Mouse (Mus musculus): ENCODE measurements around the gene Esr2. TPM values are rescaled to one million over a fixed set of nuclear protein-coding genes. Genes with fewer than 3 reads are reported as not detected.

The Esr2 gene
- polyA plus RNA-seq, 1 experiment, result 0.49 TPM

DNA sequence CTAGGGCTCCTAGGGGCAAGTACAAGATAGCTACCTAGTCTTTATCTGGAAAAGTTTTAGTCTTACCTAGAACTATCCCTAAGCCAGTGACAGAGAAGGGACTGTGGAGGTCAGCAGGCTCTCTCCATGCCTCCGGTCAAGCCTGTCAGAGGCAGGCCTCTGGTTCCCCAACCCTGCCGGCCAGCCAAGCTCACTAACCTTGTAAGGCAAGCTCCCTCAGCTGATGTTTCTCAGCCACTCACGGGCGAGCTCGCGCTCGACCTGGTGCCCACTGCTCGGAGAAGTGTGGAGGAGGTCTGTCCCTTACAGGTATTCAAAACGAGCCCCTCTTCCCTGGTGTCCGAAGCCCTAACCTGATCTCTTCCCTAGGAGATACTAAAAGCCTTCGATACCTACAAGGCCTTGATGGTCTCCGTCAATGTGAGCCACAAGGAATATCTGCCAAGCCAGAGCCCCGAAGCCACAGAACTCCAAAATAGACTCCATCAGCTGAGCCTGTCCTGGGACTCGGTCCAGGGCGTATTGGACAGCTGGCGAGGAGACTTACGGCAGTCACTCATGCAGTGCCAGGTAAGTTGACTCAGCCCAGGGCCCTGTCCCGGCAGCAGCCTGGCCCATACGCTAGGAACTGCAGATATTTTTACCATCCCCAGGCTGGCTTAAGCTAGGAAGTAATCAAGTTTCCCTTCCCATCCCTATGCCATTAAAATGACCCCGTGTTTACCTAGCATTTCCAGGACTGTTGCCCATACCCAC lies 72.3 kb downstream of the Esr2 start:
- Histone ChIP-seq H3K9me3 (replicated peaks; ENCODE audit: control insufficient read depth, insufficient read depth, low read length, poor library complexity, severe bottlenecking) (no peaks in the 10 kb centered on the region), H3K36me3 (ENCODE audit: control insufficient read depth, insufficient read depth, low read length, poor library complexity, severe bottlenecking) (no peaks in the 10 kb centered on the region), H3K4me3 (ENCODE audit: low read depth, low read length) (no peak overlapping the region), H3K4me1 (ENCODE audit: control insufficient read depth, insufficient read depth, low read length) (no peaks in the 10 kb centered on the region), H3K27ac (ENCODE audit: insufficient read depth, low read length) (no peak overlapping the region), H3K9ac (ENCODE audit: low read depth, poor library complexity, severe bottlenecking) (no peak overlapping the region), H3K27me3 (ENCODE audit: control insufficient read depth, insufficient read depth, low read length, poor library complexity, severe bottlenecking) (no peaks in the 10 kb centered on the region)
- TF ChIP-seq EP300 (IDR thresholded peaks at IDR 0.05; ENCODE audit: insufficient read depth, low read depth, low read length) (no peak), CTCF (IDR thresholded peaks at IDR 0.05; ENCODE audit: low read depth, low read length) (no peak), POLR2A (IDR thresholded peaks at IDR 0.05; ENCODE audit: insufficient read depth, low read length) (no peak)

DNA sequence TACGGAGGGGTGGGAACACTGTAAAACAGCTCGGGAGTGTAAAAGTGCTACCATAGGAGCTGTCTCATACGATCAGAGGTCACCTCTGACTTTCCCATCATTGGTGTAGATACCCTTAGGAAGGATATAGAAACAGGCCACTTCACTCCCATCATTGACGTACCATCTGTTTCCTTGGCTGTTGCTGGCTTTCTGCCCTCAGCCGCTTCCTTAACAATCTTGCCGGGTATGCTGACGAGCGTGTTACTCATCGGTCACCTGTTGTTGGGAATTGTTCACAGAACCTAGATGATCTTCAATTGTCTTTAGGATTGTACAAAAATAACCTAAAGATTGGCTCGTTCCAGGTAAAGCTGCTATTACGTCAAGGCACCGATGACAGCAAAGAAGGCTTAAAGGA lies 74.4 kb downstream of the Esr2 start:
- no peaks in the 10 kb centered on the region for H3K36me3 ChIP-seq (ENCODE audit: control insufficient read depth, insufficient read depth, low read length, poor library complexity, severe bottlenecking)
- no peaks in the 10 kb centered on the region for H3K9me3 ChIP-seq (replicated peaks; ENCODE audit: control insufficient read depth, insufficient read depth, low read length, poor library complexity, severe bottlenecking)
- no peaks in the 10 kb centered on the region for H3K27me3 ChIP-seq (ENCODE audit: control insufficient read depth, insufficient read depth, low read length, poor library complexity, severe bottlenecking)
- no peaks in the 10 kb centered on the region for H3K4me1 ChIP-seq (ENCODE audit: control insufficient read depth, insufficient read depth, low read length)
- no peak overlapping the region for H3K4me3 ChIP-seq (ENCODE audit: low read depth, low read length)
- no peak overlapping the region for H3K27ac ChIP-seq (ENCODE audit: insufficient read depth, low read length)
- TF ChIP-seq POLR2A (IDR thresholded peaks at IDR 0.05; ENCODE audit: insufficient read depth, low read length) (no peak), CTCF (IDR thresholded peaks at IDR 0.05; ENCODE audit: low read depth, low read length) (no peak), EP300 (IDR thresholded peaks at IDR 0.05; ENCODE audit: insufficient read depth, low read depth, low read length) (no peak)
- no peak overlapping the region for H3K9ac ChIP-seq (ENCODE audit: low read depth, poor library complexity, severe bottlenecking)

DNA sequence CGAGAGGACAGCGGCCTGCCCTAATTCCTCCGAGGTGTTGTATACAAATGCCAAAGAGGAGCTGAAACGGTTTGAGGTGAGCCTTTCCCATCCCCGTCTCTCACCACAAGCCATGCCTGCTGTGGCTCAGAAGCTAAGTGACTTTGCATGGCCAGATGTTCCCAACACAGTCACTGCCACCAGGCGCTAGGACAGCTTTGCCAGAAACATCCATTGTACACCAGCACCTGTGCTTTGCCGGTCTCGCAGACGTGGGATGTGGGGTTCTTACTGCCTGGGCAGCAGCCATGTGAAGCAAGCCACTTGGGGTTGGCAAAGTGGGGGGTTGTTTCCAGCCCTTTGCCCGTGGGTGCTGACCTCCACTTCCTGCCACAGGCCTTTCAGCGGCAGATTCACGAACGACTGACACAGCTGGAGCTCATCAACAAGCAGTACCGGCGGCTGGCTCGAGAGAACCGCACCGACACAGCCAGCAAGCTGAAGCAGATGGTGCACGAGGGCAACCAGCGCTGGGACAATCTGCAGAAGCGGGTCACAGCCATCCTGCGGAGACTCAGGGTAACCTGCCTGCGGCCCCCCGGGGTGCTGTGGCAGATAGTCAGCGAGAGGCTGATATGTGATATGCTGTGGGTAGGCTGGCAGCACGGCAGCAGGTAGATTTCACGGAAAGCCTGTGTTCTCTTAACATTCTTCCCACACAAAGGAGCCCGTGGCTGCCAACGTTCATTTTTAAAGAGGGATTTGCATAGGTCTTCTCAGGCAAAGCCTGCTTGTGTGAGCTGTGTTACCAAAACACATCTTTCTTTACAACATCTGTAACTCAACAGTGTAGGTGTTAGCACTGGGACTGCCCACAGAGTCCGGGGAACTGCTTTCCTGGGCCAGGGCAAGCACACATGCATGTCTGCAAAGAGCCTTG lies 81.7 kb downstream of the Esr2 start:
- no peak overlapping the region for H3K27ac ChIP-seq (ENCODE audit: insufficient read depth, low read length)
- H3K36me3 ChIP-seq (ENCODE audit: control insufficient read depth, insufficient read depth, low read length, poor library complexity, severe bottlenecking), result no peaks in the 10 kb centered on the region
- no peak overlapping the region for H3K4me3 ChIP-seq (ENCODE audit: low read depth, low read length)
- H3K4me1 ChIP-seq (ENCODE audit: control insufficient read depth, insufficient read depth, low read length), result no peaks in the 10 kb centered on the region
- H3K9ac ChIP-seq (ENCODE audit: low read depth, poor library complexity, severe bottlenecking), result no peak overlapping the region
- no peaks in the 10 kb centered on the region for H3K9me3 ChIP-seq (replicated peaks; ENCODE audit: control insufficient read depth, insufficient read depth, low read length, poor library complexity, severe bottlenecking)
- TF ChIP-seq CTCF (IDR thresholded peaks at IDR 0.05; ENCODE audit: low read depth, low read length) (no peak), POLR2A (IDR thresholded peaks at IDR 0.05; ENCODE audit: insufficient read depth, low read length) (no peak), EP300 (IDR thresholded peaks at IDR 0.05; ENCODE audit: insufficient read depth, low read depth, low read length) (no peak)
- H3K27me3 ChIP-seq (ENCODE audit: control insufficient read depth, insufficient read depth, low read length, poor library complexity, severe bottlenecking), result no peaks in the 10 kb centered on the region

DNA sequence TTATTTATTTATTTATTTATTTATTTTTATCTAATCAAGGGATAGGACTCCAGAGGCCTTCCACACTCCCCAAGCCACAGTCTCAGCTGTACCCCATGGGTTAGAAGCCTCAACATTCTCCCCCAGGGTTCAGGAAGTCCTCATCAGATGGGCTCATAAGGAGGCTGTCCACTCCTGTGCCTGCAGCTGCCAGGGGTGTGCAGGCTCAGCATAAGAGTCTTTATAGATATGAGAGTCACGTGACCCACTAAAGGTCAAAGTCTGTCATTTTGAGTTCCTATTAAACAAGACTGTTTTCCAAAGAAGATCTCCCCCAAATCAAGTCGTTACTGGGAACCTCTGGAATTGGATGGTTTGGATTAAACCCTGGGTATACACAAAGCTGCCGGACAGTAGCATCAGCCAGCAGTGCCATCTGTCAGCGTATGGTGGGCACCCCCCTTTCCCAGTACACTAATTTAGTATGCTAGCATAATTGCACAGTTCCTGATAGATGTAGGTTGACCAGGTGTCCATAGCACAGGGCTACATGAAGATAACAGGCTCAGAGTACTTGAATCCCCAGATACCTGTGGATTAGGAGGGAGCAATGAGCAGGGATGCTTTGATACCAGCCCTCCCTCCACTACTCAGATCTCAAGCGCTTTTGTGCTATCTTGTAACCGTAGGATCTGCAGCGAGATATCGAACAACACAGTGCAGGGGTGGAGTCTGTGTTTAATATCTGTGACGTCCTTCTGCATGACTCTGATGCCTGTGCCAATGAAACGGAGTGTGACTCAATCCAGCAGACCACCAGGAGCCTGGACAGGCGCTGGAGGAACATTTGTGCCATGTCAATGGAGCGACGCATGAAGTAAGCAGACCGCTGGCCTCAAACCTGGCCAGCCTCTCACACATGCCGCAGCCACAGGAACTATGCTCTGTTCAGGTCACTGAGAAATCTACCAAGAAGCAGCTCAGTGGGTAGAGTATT lies 83.2 kb downstream of the Esr2 start:
- Histone ChIP-seq H3K4me1 (ENCODE audit: control insufficient read depth, insufficient read depth, low read length) (no peaks in the 10 kb centered on the region), H3K27me3 (ENCODE audit: control insufficient read depth, insufficient read depth, low read length, poor library complexity, severe bottlenecking) (no peaks in the 10 kb centered on the region), H3K36me3 (ENCODE audit: control insufficient read depth, insufficient read depth, low read length, poor library complexity, severe bottlenecking) (no peaks in the 10 kb centered on the region), H3K4me3 (ENCODE audit: low read depth, low read length) (no peak overlapping the region), H3K27ac (ENCODE audit: insufficient read depth, low read length) (no peak overlapping the region), H3K9ac (ENCODE audit: low read depth, poor library complexity, severe bottlenecking) (no peak overlapping the region), H3K9me3 (replicated peaks; ENCODE audit: control insufficient read depth, insufficient read depth, low read length, poor library complexity, severe bottlenecking) (no peaks in the 10 kb centered on the region)
- TF ChIP-seq EP300 (IDR thresholded peaks at IDR 0.05; ENCODE audit: insufficient read depth, low read depth, low read length) (no peak), POLR2A (IDR thresholded peaks at IDR 0.05; ENCODE audit: insufficient read depth, low read length) (no peak), CTCF (IDR thresholded peaks at IDR 0.05; ENCODE audit: low read depth, low read length) (no peak)

DNA sequence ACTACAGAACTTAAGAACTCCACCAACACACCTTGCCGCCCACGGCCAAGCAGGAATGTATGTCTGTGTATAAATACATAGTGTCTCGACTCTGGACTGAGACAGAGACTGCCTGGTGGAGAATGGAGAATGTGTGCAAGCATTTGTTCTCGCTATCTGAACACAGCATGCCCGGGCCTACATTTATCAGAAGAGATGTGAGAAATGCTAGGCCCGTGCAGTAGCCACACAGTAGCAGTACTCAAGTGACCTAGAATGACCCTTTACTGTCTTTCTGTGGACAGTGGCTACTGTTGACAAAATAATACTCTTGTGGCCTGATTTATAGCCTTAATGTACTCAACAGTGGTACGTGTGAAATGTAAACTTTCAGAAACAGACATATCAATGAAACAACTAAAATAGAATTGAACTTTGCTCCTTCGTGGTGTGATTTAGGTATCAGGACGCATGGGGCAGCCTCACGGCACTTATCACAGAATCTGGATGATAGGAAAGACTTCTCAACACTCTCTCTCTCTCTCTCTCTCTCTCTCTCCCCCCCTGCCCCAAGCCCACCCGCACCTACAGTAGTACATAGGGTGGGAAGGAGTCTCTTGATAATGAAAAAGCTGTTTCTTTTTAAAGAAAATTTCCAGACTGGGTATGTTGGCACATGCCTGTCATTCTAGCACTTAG lies 84.1 kb downstream of the Esr2 start:
- Histone ChIP-seq H3K27me3 (ENCODE audit: control insufficient read depth, insufficient read depth, low read length, poor library complexity, severe bottlenecking) (no peaks in the 10 kb centered on the region), H3K9ac (ENCODE audit: low read depth, poor library complexity, severe bottlenecking) (no peak overlapping the region), H3K4me1 (ENCODE audit: control insufficient read depth, insufficient read depth, low read length) (no peaks in the 10 kb centered on the region), H3K9me3 (replicated peaks; ENCODE audit: control insufficient read depth, insufficient read depth, low read length, poor library complexity, severe bottlenecking) (no peaks in the 10 kb centered on the region), H3K36me3 (ENCODE audit: control insufficient read depth, insufficient read depth, low read length, poor library complexity, severe bottlenecking) (no peaks in the 10 kb centered on the region), H3K4me3 (ENCODE audit: low read depth, low read length) (no peak overlapping the region), H3K27ac (ENCODE audit: insufficient read depth, low read length) (no peak overlapping the region)
- TF ChIP-seq POLR2A (IDR thresholded peaks at IDR 0.05; ENCODE audit: insufficient read depth, low read length), result no peak
- no peak for TF ChIP-seq CTCF (IDR thresholded peaks at IDR 0.05; ENCODE audit: low read depth, low read length)
- TF ChIP-seq EP300 (IDR thresholded peaks at IDR 0.05; ENCODE audit: insufficient read depth, low read depth, low read length), result no peak

All from ES-Bruce4 (cell line).